Mouse (Mus musculus) CH12.LX (cell line): Measurements from ENCODE around the gene Smpd3. TPM values are rescaled to one million over a fixed set of nuclear protein-coding genes. Genes with fewer than 3 reads are reported as not detected.

ENCODE experiments used
- DNase-seq: peaks from one replicate; pipeline ENCODE4 v3.0.0-alpha.2; 2013; ENCODE audit errors: extremely low read depth
- H3K27ac ChIP-seq: 2 replicates; pipeline ENCODE4 v1.5.1; 2012; ENCODE audit warnings: low read depth, mild to moderate bottlenecking, control low read depth, moderate library complexity; ENCODE audit not compliant: insufficient read depth
- H3K27me3 ChIP-seq: replicated peaks from 2 replicates; pipeline ENCODE3; 2012; ENCODE audit warnings: inconsistent platforms
- H3K36me3 ChIP-seq, 2 experiments: replicated peaks in 1 of 2; 2 replicates each; pipeline versions ENCODE3 to v1.6.1; 2012; ENCODE audit warnings: inconsistent platforms in 1 of 2, low read length in 1 of 2, mild to moderate bottlenecking in 1 of 2, mixed read lengths in 1 of 2, moderate library complexity in 1 of 2; ENCODE audit not compliant: control insufficient read depth in 1 of 2, insufficient read depth in 1 of 2
- H3K4me1 ChIP-seq, 2 experiments: 2 replicates each; pipeline ENCODE4 v1.6.1; 2012; ENCODE audit warnings: inconsistent platforms in 1 of 2, moderate library complexity in 1 of 2; ENCODE audit not compliant: insufficient read depth in 2 of 2, control insufficient read depth in 1 of 2
- H3K4me2 ChIP-seq: 2 replicates; pipeline ENCODE4 v1.6.1; 2012; ENCODE audit warnings: low read depth, mild to moderate bottlenecking, control low read depth; ENCODE audit not compliant: poor library complexity, insufficient read depth, severe bottlenecking
- H3K4me3 ChIP-seq, 3 experiments: fragments of 150-350 bp in 1 of 3; sonication (generic) in 1 of 3; replicated peaks in 1 of 3; 2 replicates each; pipeline versions ENCODE3 to v1.5.1; 2011 to 2012; ENCODE audit warnings: low read depth in 2 of 3, low read length in 2 of 3, mild to moderate bottlenecking in 2 of 3, moderate library complexity in 2 of 3, control low read depth in 1 of 3, improper control_type of control experiment in 1 of 3, inconsistent platforms in 1 of 3, mixed read lengths in 1 of 3; ENCODE audit not compliant: poor library complexity in 1 of 3
- H3K79me2 ChIP-seq: replicated peaks from 2 replicates; pipeline ENCODE4 v1.6.1; 2012; ENCODE audit warnings: mild to moderate bottlenecking, moderate library complexity; ENCODE audit not compliant: control insufficient read depth, poor library complexity, insufficient read depth, severe bottlenecking; ENCODE audit errors: extremely low read depth
- H3K9ac ChIP-seq: 2 replicates; pipeline ENCODE4 v1.6.1; 2012; ENCODE audit warnings: low read depth, mild to moderate bottlenecking, control low read depth, moderate library complexity; ENCODE audit not compliant: insufficient read depth
- H3K9me3 ChIP-seq: replicated peaks from 2 replicates; pipeline ENCODE3; 2012; ENCODE audit warnings: low read length, inconsistent platforms, mixed read lengths
- CHD1 ChIP-seq: IDR thresholded peaks from 2 replicates; pipeline ENCODE4 v1.6.1; 2012; ENCODE audit warnings: low read depth, low read length, improper control_type of control experiment, inconsistent platforms
- CHD2 ChIP-seq: IDR thresholded peaks from 2 replicates; pipeline ENCODE4 v1.6.1; 2011; ENCODE audit warnings: low read length, improper control_type of control experiment
- CTCF ChIP-seq, 2 experiments: IDR thresholded peaks in 1 of 2; conservative IDR thresholded peaks in 1 of 2; 2 replicates each; pipeline ENCODE4 v1.5.1; 2011 to 2012; ENCODE audit warnings: low read depth in 2 of 2, low read length in 2 of 2, improper control_type of control experiment in 1 of 2, inconsistent platforms in 1 of 2, mild to moderate bottlenecking in 1 of 2, moderate library complexity in 1 of 2
- E2F4 ChIP-seq: IDR thresholded peaks from 2 replicates; pipeline ENCODE4 v1.6.1; 2011; ENCODE audit warnings: low read depth, low read length, improper control_type of control experiment; ENCODE audit not compliant: insufficient replicate concordance
- EP300 ChIP-seq: IDR thresholded peaks from 2 replicates; pipeline ENCODE4 v1.6.1; 2011; ENCODE audit warnings: low read length, improper control_type of control experiment
- ETS1 ChIP-seq: conservative IDR thresholded peaks from 2 replicates; pipeline ENCODE4 v1.6.1; 2012; ENCODE audit warnings: low read depth, mild to moderate bottlenecking, inconsistent platforms, low read length, improper control_type of control experiment, moderate library complexity
- GABPA ChIP-seq: IDR thresholded peaks from 2 replicates; pipeline ENCODE4 v1.6.1; 2012; ENCODE audit warnings: low read depth, low read length, improper control_type of control experiment, inconsistent platforms; ENCODE audit not compliant: insufficient replicate concordance
- HCFC1 ChIP-seq: IDR thresholded peaks from 2 replicates; pipeline ENCODE4 v1.6.1; 2012; ENCODE audit warnings: low read depth, mild to moderate bottlenecking, inconsistent platforms, low read length, improper control_type of control experiment
- JUND ChIP-seq: conservative IDR thresholded peaks from 2 replicates; pipeline ENCODE4 v1.6.1; 2011; ENCODE audit warnings: low read depth, low read length, improper control_type of control experiment
- KAT2A ChIP-seq: IDR thresholded peaks from 2 replicates; pipeline ENCODE4 v1.6.1; 2012; ENCODE audit warnings: low read length, improper control_type of control experiment, inconsistent platforms; ENCODE audit not compliant: insufficient replicate concordance
- MAFK ChIP-seq: IDR thresholded peaks from 2 replicates; pipeline ENCODE4 v1.6.1; 2011; ENCODE audit warnings: low read length, improper control_type of control experiment; ENCODE audit not compliant: insufficient replicate concordance
- MAZ ChIP-seq: IDR thresholded peaks from 2 replicates; pipeline ENCODE4 v1.6.1; 2012; ENCODE audit warnings: low read depth, mild to moderate bottlenecking, inconsistent platforms, low read length, improper control_type of control experiment, moderate library complexity
- MEF2A ChIP-seq: IDR thresholded peaks from 2 replicates; pipeline ENCODE4 v1.6.1; 2014; ENCODE audit warnings: low read depth, mild to moderate bottlenecking, inconsistent platforms, low read length, improper control_type of control experiment, borderline replicate concordance
- MXI1 ChIP-seq: IDR thresholded peaks from 2 replicates; pipeline ENCODE4 v1.6.1; 2011; ENCODE audit warnings: mild to moderate bottlenecking, low read depth, low read length, improper control_type of control experiment
- MYC ChIP-seq: IDR thresholded peaks from 2 replicates; pipeline ENCODE4 v1.6.1; 2011; ENCODE audit warnings: low read depth, mild to moderate bottlenecking, improper control_type of control experiment, low read length
- NELFE ChIP-seq: IDR thresholded peaks from 2 replicates; pipeline ENCODE4 v1.6.1; 2011; ENCODE audit warnings: low read depth, low read length, improper control_type of control experiment
- NRF1 ChIP-seq: IDR thresholded peaks from 2 replicates; pipeline ENCODE4 v1.6.1; 2014; ENCODE audit warnings: low read depth, mild to moderate bottlenecking, inconsistent platforms, low read length, improper control_type of control experiment, moderate library complexity
- PAX5 ChIP-seq: IDR thresholded peaks from 2 replicates; pipeline ENCODE4 v1.6.1; 2012; ENCODE audit warnings: low read length, inconsistent platforms, mixed read lengths
- POLR2AphosphoS2 ChIP-seq: IDR thresholded peaks from 2 replicates; pipeline ENCODE4 v1.6.1; 2011; ENCODE audit warnings: low read depth, low read length, improper control_type of control experiment
- RCOR1 ChIP-seq: conservative IDR thresholded peaks from 2 replicates; pipeline ENCODE4 v1.6.1; 2012; ENCODE audit warnings: low read depth, mild to moderate bottlenecking, inconsistent platforms, low read length, improper control_type of control experiment
- SIN3A ChIP-seq: IDR thresholded peaks from 2 replicates; pipeline ENCODE4 v1.6.1; 2012; ENCODE audit warnings: low read length, improper control_type of control experiment, inconsistent platforms
- SMC3 ChIP-seq: IDR thresholded peaks from 2 replicates; pipeline ENCODE4 v1.6.1; 2011; ENCODE audit warnings: low read depth, low read length, improper control_type of control experiment
- TCF12 ChIP-seq: IDR thresholded peaks from 2 replicates; pipeline ENCODE4 v1.6.1; 2014; ENCODE audit warnings: low read depth, mild to moderate bottlenecking, inconsistent platforms, low read length, improper control_type of control experiment
- UBTF ChIP-seq: IDR thresholded peaks from 2 replicates; pipeline ENCODE4 v1.6.1; 2012; ENCODE audit warnings: low read depth, mild to moderate bottlenecking, inconsistent platforms, low read length, improper control_type of control experiment, moderate library complexity
- USF1 ChIP-seq: IDR thresholded peaks from 2 replicates; pipeline ENCODE4 v1.6.1; 2014; ENCODE audit warnings: low read depth, mild to moderate bottlenecking, inconsistent platforms, low read length, improper control_type of control experiment
- ZKSCAN1 ChIP-seq: IDR thresholded peaks from 2 replicates; pipeline ENCODE4 v1.6.1; 2012; ENCODE audit warnings: low read depth, inconsistent platforms, low read length, improper control_type of control experiment, borderline replicate concordance
- ZMIZ1 ChIP-seq: IDR thresholded peaks from 2 replicates; pipeline ENCODE4 v1.6.1; 2012; ENCODE audit warnings: low read depth, mild to moderate bottlenecking, inconsistent platforms, low read length, improper control_type of control experiment
- dilution Hi-C: fragments of 300-500 bp; cut with MboI; formaldehyde crosslinking; loops from 2 replicates; pipeline ENCODE4 v1.14.3; 2020; ENCODE audit warnings: low sequenced_read_pairs; ENCODE audit not compliant: extremely low pct_unique_long_range_greater_than_20kb, extremely low pct_ligation_motif_present
- in situ Hi-C: fragments of 300-500 bp; cut with MboI; formaldehyde crosslinking; loops from 3 replicates; pipeline ENCODE4 v1.14.3; 2019; ENCODE audit warnings: low sequenced_read_pairs, low pct_ligation_motif_present, low pct_unique_long_range_greater_than_20kb, mixed read lengths
- polyA plus RNA-seq: library from polyadenylated mRNA; unstranded; fragments of >175 nt; gene quantifications from 2 replicates; pipeline ENCODE4 v1.2.1, GENCODE M21; 2012; ENCODE audit warnings: low read depth; ENCODE audit not compliant: insufficient read length
- total RNA-seq, 2 experiments: library from RNA; depleted of rRNA; stranded (reverse); fragments of 300-350 nt in 1 of 2; fragments of >200 nt in 1 of 2; gene quantifications; 2 replicates each; pipeline ENCODE4 v1.2.3; 2012 to 2014

The Smpd3 gene
- total and polyA plus RNA-seq, 3 experiments, result 0.16 to 0.25 (median 0.19) TPM

DNA sequence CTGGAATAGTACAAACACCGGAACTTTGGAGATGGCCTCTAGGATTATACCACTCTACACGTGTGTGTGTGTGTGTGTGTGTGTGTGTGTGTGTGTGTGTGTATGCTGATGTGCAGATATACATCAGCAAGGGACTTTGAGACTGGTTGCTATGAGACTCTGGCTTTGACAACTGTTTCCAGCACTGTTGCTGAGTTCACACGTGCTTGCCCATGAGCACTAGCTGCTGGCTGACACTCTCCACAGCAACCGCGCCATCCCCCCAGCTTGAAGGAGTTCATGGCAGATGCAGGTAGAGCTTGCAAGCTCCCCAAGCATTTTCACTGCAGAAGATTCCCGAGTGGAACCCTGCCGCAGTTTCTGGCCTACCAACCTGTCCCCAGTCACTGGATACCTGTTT lies 48.3 kb downstream of the Smpd3 start:
- H3K36me3 ChIP-seq, result no peaks in the 10 kb centered on the region
- H3K9me3 ChIP-seq, result no peaks in the 10 kb centered on the region
- H3K4me2 ChIP-seq, result no peak overlapping the region
- H3K27ac ChIP-seq, result no peak overlapping the region
- H3K79me2 ChIP-seq, result no peaks in the 10 kb centered on the region
- no peak overlapping the region for H3K4me3 ChIP-seq
- in situ Hi-C loops (no loop called here), dilution Hi-C loops (no loop called here)
- TF ChIP-seq KAT2A (no peak), EP300 (no peak), MYC (no peak), HCFC1 (no peak), POLR2AphosphoS2 (no peak), MEF2A (no peak), SIN3A (no peak), CTCF (conservative IDR thresholded peaks at IDR 0.05 in 1 of 2, IDR thresholded peaks at IDR 0.05 in 1 of 2; ENCODE audit: low read depth in 2 of 2, low read length in 2 of 2) (no peak), CHD1 (no peak), ZKSCAN1 (no peak), USF1 (no peak), MAFK (no peak), SMC3 (no peak), MAZ (no peak), E2F4 (no peak), UBTF (no peak), RCOR1 (no peak), PAX5 (no peak)
- no peak for DNase-seq
- no peak overlapping the region for H3K9ac ChIP-seq
- peaks cover 7 to 17% of the 10 kb centered on the region in 2 experiments for H3K4me1 ChIP-seq
- H3K27me3 ChIP-seq, result peaks cover 29% of the 10 kb centered on the region

- Histone ChIP-seq H3K36me3 (no peaks in the 10 kb centered on the region), H3K4me1 (peaks cover 7 to 17% of the 10 kb centered on the region in 2 experiments), H3K79me2 (no peaks in the 10 kb centered on the region), H3K4me3 (no peak overlapping the region), H3K9ac (no peak overlapping the region), H3K4me2 (no peak overlapping the region), H3K9me3 (no peaks in the 10 kb centered on the region), H3K27me3 (peaks cover 30% of the 10 kb centered on the region), H3K27ac (no peak overlapping the region)
- no peak for DNase-seq
- dilution Hi-C loops, result no loop called here
- in situ Hi-C loops, result no loop called here
- no peak for TF ChIP-seq RCOR1
- TF ChIP-seq CHD2, result no peak
- TF ChIP-seq NELFE, result no peak
- no peak for TF ChIP-seq MYC
- TF ChIP-seq NRF1, result no peak
- TF ChIP-seq TCF12, result no peak
- no peak for TF ChIP-seq ZMIZ1
- no peak for TF ChIP-seq ETS1
- TF ChIP-seq GABPA, result no peak
- TF ChIP-seq CHD1, result no peak
- TF ChIP-seq PAX5, result no peak
- TF ChIP-seq JUND, result no peak
- TF ChIP-seq MXI1, result no peak
Observed at GRCm38 (mm10) chr8:106288732-106289131, 49.1 kb downstream of the Smpd3 start.
